ENCODE assay signal across 8 mouse cellular contexts in the genomic region with DNA sequence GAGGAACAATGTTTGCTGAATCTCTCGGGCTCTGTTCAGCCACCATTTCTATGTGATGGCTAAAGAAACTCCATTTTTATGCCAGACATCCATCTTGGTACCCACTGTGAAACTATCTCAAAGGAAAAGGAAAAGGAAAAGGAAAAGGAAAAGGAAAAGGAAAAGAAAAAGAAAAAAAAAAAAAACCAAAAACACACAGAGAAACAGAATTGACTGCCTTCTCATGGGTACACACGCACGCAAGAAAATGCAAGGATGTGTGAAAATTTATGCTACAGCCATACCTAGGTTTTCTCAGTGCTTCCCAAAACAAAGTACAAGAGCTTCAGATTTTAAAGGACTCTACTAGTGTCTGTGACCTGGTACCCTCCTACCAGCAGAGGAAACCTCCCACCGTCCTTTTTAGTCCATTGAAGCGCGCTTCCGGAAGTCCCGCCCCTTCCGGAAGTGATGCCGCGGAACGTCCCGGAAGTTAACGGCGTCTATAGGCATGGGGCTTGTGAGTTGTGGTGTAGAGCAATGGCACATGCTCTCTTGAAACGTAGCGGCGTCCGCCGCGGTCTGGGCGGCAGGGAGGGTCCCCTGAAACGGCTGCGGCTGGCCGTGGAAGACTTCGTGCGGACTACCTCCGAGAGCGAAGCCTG. TPM values are rescaled to one million over a fixed set of nuclear protein-coding genes. Genes with fewer than 3 reads are reported as not detected.
DNase-seq lines count a peak whose midpoint lies in the region; ATAC-seq lines count a peak whose summit lies in the region.

TSS of gene Nom1 (plus strand) at position 437 of the 644 bp plus-strand sequence.

- 5% methylated on average over 23 of the region's 29 CpGs for WGBS in forebrain, embryonic 14.5 days
- 4% methylated on average over 29 of the region's 29 CpGs for WGBS in neural tube, embryonic 15.5 days

- no peaks in the 10 kb centered on the region for H3K9me3 ChIP-seq in forebrain, embryonic 14.5 days (replicated peaks; ENCODE audit: control insufficient read depth, low read length)
- H3K9me3 ChIP-seq in neural tube, embryonic 15.5 days (replicated peaks), result no peaks in the 10 kb centered on the region

- peak; percentile 89 for DNase-seq in ES-CJ7 (ENCODE audit: low read depth, low spot score)
- DNase-seq in cerebellum, adult 11 months, result peak; percentile 84
- peak; percentile 96 for DNase-seq in forebrain, embryonic 14.5 days (ENCODE audit: low spot score)
- DNase-seq in heart, postnatal 14 days, result peak; percentile 88 to 93
- DNase-seq in layer of hippocampus, adult 11-12 months (ENCODE audit: low spot score), result peak; percentile 91
- peak; percentile 90 to 92 for DNase-seq in lung, adult 18-20 months
- DNase-seq in testis, postnatal 14 days (ENCODE audit: low spot score), result peak; percentile 90

- peak within 1 kb of the TSS; percentile 92 for H3K4me3 ChIP-seq in forebrain, embryonic 14.5 days (ENCODE audit: low read depth, low read length)
- peak within 1 kb of the TSS; percentile 91 for H3K4me3 ChIP-seq in neural tube, embryonic 15.5 days (replicated peaks)

- peak within 1 kb of the TSS; percentile 49; the same call in 1 of the 2 replicates for H3K27ac ChIP-seq in forebrain, embryonic 14.5 days (ENCODE audit: low read depth, low read length)
- H3K27ac ChIP-seq in neural tube, embryonic 15.5 days (replicated peaks), result peak within 1 kb of the TSS; percentile 78

- H3K4me1 ChIP-seq in forebrain, embryonic 14.5 days (ENCODE audit: control insufficient read depth, insufficient read depth, low read length), result peaks cover 14% of the 10 kb centered on the region
- H3K4me1 ChIP-seq in neural tube, embryonic 15.5 days, result peaks cover 42% of the 10 kb centered on the region

- H3K4me2 ChIP-seq in forebrain, embryonic 14.5 days (ENCODE audit: low read length), result peak within 1 kb of the TSS; percentile 97
- H3K4me2 ChIP-seq in neural tube, embryonic 15.5 days, result peak within 1 kb of the TSS; percentile 96

- H3K9ac ChIP-seq in forebrain, embryonic 14.5 days (ENCODE audit: low read length), result peak within 1 kb of the TSS; percentile 81
- peak within 1 kb of the TSS; percentile 84 for H3K9ac ChIP-seq in neural tube, embryonic 15.5 days (replicated peaks)

- H3K27me3 ChIP-seq in forebrain, embryonic 14.5 days (replicated peaks; ENCODE audit: control insufficient read depth, insufficient read depth, low read length), result 0 out of 2 replicates have a peak, but pooled peaks cover 8% of the 10 kb centered on the region
- H3K27me3 ChIP-seq in neural tube, embryonic 15.5 days (replicated peaks), result peaks cover 14% of the 10 kb centered on the region; the same call in 1 of the 2 replicates

- intact Hi-C loops in heart, postnatal 14 days (cut with DNase I), result no loop called here

- ATAC-seq in forebrain, embryonic 14.5 days, result peak; percentile 99
- peak; percentile 99 for ATAC-seq in neural tube, embryonic 15.5 days (ENCODE audit: low FRiP score)

- peaks cover 29% of the 10 kb centered on the region for H3K36me3 ChIP-seq in forebrain, embryonic 14.5 days (ENCODE audit: control insufficient read depth, insufficient read depth, low read length)
- H3K36me3 ChIP-seq in neural tube, embryonic 15.5 days, result peaks cover 23% of the 10 kb centered on the region

RNA-seq across cellular contexts. Expression of gene Nom1, which starts in this region (rescaled TPM):
- 17.3 and 19.1 TPM in 2 replicates for polyA plus RNA-seq in forebrain, embryonic 14.5 days (2014; fragmentation: Nextera tagmentation; extraction: Ambion mirVana)
- total RNA-seq in heart, postnatal 14 days (2021), result 10 to 100 TPM; 13.7 to 14.1 TPM
- 16.2 and 23.1 TPM in 2 replicates for polyA plus RNA-seq in neural tube, embryonic 15.5 days (2015; fragmentation: Nextera tagmentation; extraction: Ambion mirVana)

Comparison
In these comparisons a context has a peak if more than half of its experiments do, and no peak if none do; other contexts are left out.
1. Peak in every context shown above with its lines: DNase-seq, ATAC-seq, H3K4me3 ChIP-seq and H3K27ac ChIP-seq.